Mouse (Mus musculus) kidney, adult 2 months (tissue): Measurements from ENCODE around the gene Sh2d4b. TPM values are rescaled to one million over a fixed set of nuclear protein-coding genes. Genes with fewer than 3 reads are reported as not detected.

Experiments used
- DNase-seq: peaks from one replicate; pipeline ENCODE4 v3.0.0; 2021
- H3K27ac ChIP-seq: fragments of 200-500 bp; 2 replicates; pipeline ENCODE4 v1.5.1; 2012; ENCODE audit warnings: low read depth, low read length, control low read depth, inconsistent platforms; ENCODE audit not compliant: insufficient read depth
- H3K27me3 ChIP-seq: fragments of 200-500 bp; replicated peaks from 2 replicates; pipeline ENCODE4 v1.6.1; 2012; ENCODE audit warnings: mild to moderate bottlenecking, moderate library complexity, low read length, inconsistent platforms; ENCODE audit not compliant: control insufficient read depth, insufficient read depth
- H3K36me3 ChIP-seq: fragments of 200-500 bp; 2 replicates; pipeline ENCODE4 v1.6.1; 2012; ENCODE audit warnings: mild to moderate bottlenecking, moderate library complexity, low read length, inconsistent platforms; ENCODE audit not compliant: control insufficient read depth, insufficient read depth
- H3K4me1 ChIP-seq: fragments of 200-500 bp; 2 replicates; pipeline ENCODE4 v1.6.1; 2011; ENCODE audit warnings: low read length; ENCODE audit not compliant: control insufficient read depth, insufficient read depth
- H3K4me3 ChIP-seq: fragments of 200-500 bp; 2 replicates; pipeline ENCODE4 v1.5.1; 2011; ENCODE audit warnings: mild to moderate bottlenecking, low read depth, low read length, control low read depth; ENCODE audit not compliant: insufficient read depth
- CTCF ChIP-seq: fragments of 200-500 bp; conservative IDR thresholded peaks from 2 replicates; pipeline ENCODE4 v1.5.1; 2011; ENCODE audit warnings: low read depth, mild to moderate bottlenecking, control low read depth, low read length, moderate library complexity, mixed read lengths; ENCODE audit not compliant: insufficient read depth, insufficient read length
- POLR2A ChIP-seq: fragments of 200-500 bp; IDR thresholded peaks from one replicate; pipeline ENCODE4 v1.6.1; 2011; ENCODE audit warnings: low read depth, low read length, control low read depth
- WGBS: fragments of 180-500 bp; shearing (Covaris S2); methylation state at CpG from one replicate; pipeline ENCODE4 v1.1.7; 2018; 5-methylcytosine and 5-hydroxymethylcytosine counted together
- polyA plus RNA-seq: library from polyadenylated mRNA; depleted of rRNA; stranded (reverse); fragments of >200 nt; gene quantifications from 2 replicates; pipeline ENCODE4 v1.2.3, GENCODE M21; 2012

Gene Sh2d4b
- polyA plus RNA-seq, 1 experiment = 0.94 TPM

DNA sequence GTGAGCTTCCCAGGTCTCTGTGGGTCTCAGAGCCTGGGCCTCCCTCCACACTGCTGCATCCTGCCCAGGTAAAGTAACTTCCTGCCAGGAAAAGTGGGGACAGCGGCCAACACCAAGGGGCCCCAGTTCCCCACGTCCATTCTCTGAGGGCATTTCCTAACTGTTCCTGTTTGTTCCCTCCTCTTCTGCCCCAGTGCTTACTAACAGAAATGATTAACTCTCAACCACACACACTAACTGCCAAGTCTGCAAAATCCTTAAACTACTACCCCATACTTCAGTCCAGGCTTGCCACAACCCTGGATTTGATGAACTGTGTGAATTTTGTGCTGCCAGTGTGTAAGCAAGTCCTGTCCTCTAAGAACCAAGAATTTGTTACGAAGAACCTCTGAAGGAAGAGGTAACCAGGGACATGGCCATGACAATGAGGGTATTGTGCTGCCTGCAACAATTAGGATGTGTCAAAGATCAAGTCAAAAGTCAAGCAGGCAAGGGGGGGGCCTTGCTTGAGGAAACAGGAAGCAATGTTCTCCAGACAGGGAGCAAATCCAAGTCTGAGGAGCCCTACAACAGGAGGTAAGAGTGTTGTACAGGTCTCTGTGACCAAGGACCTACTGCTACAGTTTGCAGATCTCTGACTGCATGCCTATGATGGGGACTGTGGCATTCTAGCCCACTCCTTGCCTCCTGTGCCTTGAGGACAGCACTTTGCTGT, 38.2 kb upstream of the Sh2d4b start:
- peak overlapping the region; percentile 96 for H3K27ac ChIP-seq
- no peak overlapping the region for H3K4me3 ChIP-seq
- no peaks in the 10 kb centered on the region for H3K36me3 ChIP-seq
- H3K4me1 ChIP-seq = peaks cover 88% of the 10 kb centered on the region
- DNase-seq = peak; percentile 86
- TF ChIP-seq CTCF (no peak), POLR2A (no peak)
- 20% methylated on average over 3 of the region's 3 CpGs for WGBS
- no peaks in the 10 kb centered on the region for H3K27me3 ChIP-seq

GRCm38 (mm10) chr14:40929943-40930342, 36.9 kb upstream of the Sh2d4b start:
- H3K4me3 ChIP-seq = no peak overlapping the region
- H3K27ac ChIP-seq = no peak overlapping the region; the same call in 1 of the 2 replicates
- no peaks in the 10 kb centered on the region for H3K36me3 ChIP-seq
- no peak for TF ChIP-seq CTCF
- no peak for TF ChIP-seq POLR2A
- no peak for DNase-seq
- WGBS = 78% methylated on average over 2 of the region's 2 CpGs
- H3K27me3 ChIP-seq = no peaks in the 10 kb centered on the region
- peaks cover 77% of the 10 kb centered on the region for H3K4me1 ChIP-seq

- Histone ChIP-seq H3K27me3 (no peaks in the 10 kb centered on the region), H3K4me1 (peaks cover 76% of the 10 kb centered on the region), H3K36me3 (no peaks in the 10 kb centered on the region), H3K4me3 (no peak overlapping the region), H3K27ac (peak overlapping the region; percentile 54)
- peak; percentile 78 for DNase-seq
- WGBS = 34% methylated on average over 5 of the region's 5 CpGs
- TF ChIP-seq CTCF = no peak
Measured at GRCm38 (mm10) chr14:40928897-40929296, 35.8 kb upstream of the Sh2d4b start.

DNA sequence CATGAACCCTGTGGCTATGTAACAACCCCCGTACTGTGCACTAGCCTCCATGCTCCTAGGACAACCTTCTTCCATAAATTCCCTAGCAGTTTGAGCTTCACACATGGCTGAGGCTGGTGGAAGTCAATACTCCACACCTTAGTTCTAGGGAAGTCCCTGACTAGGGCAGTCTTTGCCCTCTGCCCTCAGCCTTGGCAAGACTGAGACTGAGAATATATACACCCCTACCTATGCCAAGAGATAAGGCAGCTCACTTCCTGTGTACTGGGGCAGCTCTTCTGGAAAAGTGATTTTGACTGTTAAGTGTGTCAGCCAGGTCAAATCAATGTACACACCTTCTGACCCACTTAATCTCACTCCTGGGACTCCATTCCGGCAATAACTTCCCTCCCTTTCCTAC, 34.0 kb upstream of the Sh2d4b start:
- Histone ChIP-seq H3K36me3 (no peaks in the 10 kb centered on the region), H3K27ac (no peak overlapping the region), H3K4me1 (peaks cover 59% of the 10 kb centered on the region), H3K4me3 (no peak overlapping the region), H3K27me3 (no peaks in the 10 kb centered on the region)
- TF ChIP-seq CTCF (no peak), POLR2A (no peak)
- WGBS = 15% methylated on average over 2 of the region's 2 CpGs
- peak; percentile 62 for DNase-seq

DNA sequence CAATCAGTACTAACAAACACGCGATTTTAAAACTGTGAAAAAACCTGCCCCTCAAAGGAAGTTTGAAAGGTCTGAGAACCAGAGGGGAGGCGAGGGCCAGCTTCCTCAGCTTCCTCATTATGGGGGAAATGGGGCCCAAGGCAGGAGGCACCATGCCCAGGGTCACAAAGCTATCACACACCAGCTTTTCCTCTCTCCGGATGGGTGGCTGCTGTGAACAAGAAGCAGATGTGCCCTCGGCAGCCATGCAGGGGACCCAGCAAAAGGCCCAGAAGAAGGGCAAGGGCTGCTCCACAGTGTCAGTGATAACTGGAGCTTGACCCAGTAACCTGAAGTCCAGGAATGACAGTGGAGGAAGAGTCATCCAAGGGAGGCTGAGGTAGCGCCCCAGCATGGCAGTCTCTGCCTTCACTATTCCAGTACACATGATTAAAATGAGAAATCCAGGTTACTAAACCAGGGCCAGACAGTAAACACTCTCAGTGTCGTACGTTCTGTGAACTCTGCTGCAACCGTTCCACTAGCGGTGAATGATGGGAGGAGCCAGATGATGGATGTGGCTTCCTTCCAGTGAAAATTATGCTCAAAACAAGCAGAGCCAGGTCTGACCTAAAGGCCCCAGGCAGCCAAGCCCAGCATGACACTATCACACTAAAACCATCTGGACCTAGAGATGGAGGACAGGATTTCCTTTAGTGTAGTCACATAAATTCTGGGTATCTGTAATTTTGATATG, 31.5 kb upstream of the Sh2d4b start:
- Histone ChIP-seq H3K27ac (peak overlapping the region; percentile 63; the same call in 1 of the 2 replicates), H3K4me3 (no peak overlapping the region), H3K27me3 (no peaks in the 10 kb centered on the region), H3K4me1 (peaks cover 41% of the 10 kb centered on the region), H3K36me3 (no peaks in the 10 kb centered on the region)
- peak; percentile 87 for DNase-seq
- WGBS = 24% methylated on average over 10 of the region's 10 CpGs
- TF ChIP-seq CTCF = no peak
- no peak for TF ChIP-seq POLR2A

- DNase-seq = no peak
- H3K4me1 ChIP-seq = peaks cover 28% of the 10 kb centered on the region
- H3K36me3 ChIP-seq = no peaks in the 10 kb centered on the region
- no peaks in the 10 kb centered on the region for H3K27me3 ChIP-seq
- H3K4me3 ChIP-seq = no peak overlapping the region
- 83% methylated on average over 1 of the region's 1 CpGs for WGBS
- TF ChIP-seq POLR2A (no peak), CTCF (no peak)
- no peak overlapping the region for H3K27ac ChIP-seq
Measured at GRCm38 (mm10) chr14:40921241-40921640, 28.2 kb upstream of the Sh2d4b start.

- no peaks in the 10 kb centered on the region for H3K27me3 ChIP-seq
- no peak overlapping the region for H3K4me3 ChIP-seq
- no peak for DNase-seq
- 80% methylated on average over 7 of the region's 7 CpGs for WGBS
- peaks cover 31% of the 10 kb centered on the region for H3K4me1 ChIP-seq
- no peak for TF ChIP-seq POLR2A
- no peak for TF ChIP-seq CTCF
- H3K36me3 ChIP-seq = no peaks in the 10 kb centered on the region
- H3K27ac ChIP-seq = no peak overlapping the region
Measured at GRCm38 (mm10) chr14:40919521-40919920, 26.5 kb upstream of the Sh2d4b start.
